ENCODE assay signal across 8 mouse cellular contexts in genomic region chr19:8819596-8820423, GRCm38 (mm10). TPM values are rescaled to one million over a fixed set of nuclear protein-coding genes. Genes with fewer than 3 reads are reported as not detected.
DNase-seq lines count a peak whose midpoint lies in the region; ATAC-seq and TF ChIP-seq lines count a peak whose summit lies in the region.

Gene Hnrnpul2 (plus strand): TSS chr19:8820010.

- peak within 1 kb of the TSS; percentile 83 for H3K4me2 ChIP-seq in heart, embryonic 15.5 days
- H3K4me2 ChIP-seq in liver, embryonic 14.5 days (ENCODE audit: low read depth), result peak within 1 kb of the TSS; percentile 91
- peak within 1 kb of the TSS; percentile 98 for H3K4me2 ChIP-seq in neural tube, embryonic 11.5 days (ENCODE audit: low read depth)
- H3K4me2 ChIP-seq in stomach, postnatal 0 days (replicated peaks; ENCODE audit: low read depth), result peak within 1 kb of the TSS; percentile 74

- H3K4me3 ChIP-seq in forebrain, embryonic 10.5 days, result peak within 1 kb of the TSS; percentile 81
- peak within 1 kb of the TSS; percentile 91 for H3K4me3 ChIP-seq in heart, embryonic 15.5 days
- H3K4me3 ChIP-seq in liver, embryonic 14.5 days (ENCODE audit: insufficient read depth in 1 of 2, low read depth in 2 of 2, low read length in 2 of 2), result peak within 1 kb of the TSS; percentile 90 to 96
- H3K4me3 ChIP-seq in neural tube, embryonic 11.5 days (ENCODE audit: low read depth, low read length), result peak within 1 kb of the TSS; percentile 88
- H3K4me3 ChIP-seq in stomach, postnatal 0 days (ENCODE audit: low read depth, low read length), result peak within 1 kb of the TSS; percentile 99

- ATAC-seq in CD4-positive, CD25-positive, alpha-beta regulatory T cell, adult 4 months, result peak; percentile 83
- peak; percentile 95 for ATAC-seq in heart, embryonic 15.5 days (replicated peaks; ENCODE audit: insufficient number of reproducible peaks, insufficient read depth, low FRiP score, low read depth)
- peak; percentile 91 for ATAC-seq in liver, embryonic 14.5 days (ENCODE audit: insufficient read depth)
- peak; percentile 94 for ATAC-seq in neural tube, embryonic 11.5 days (ENCODE audit: insufficient read depth, low FRiP score, low TSS enrichment)
- ATAC-seq in stomach, postnatal 0 days (ENCODE audit: low FRiP score, low TSS enrichment), result peak; percentile 94

- H3K9me3 ChIP-seq in forebrain, embryonic 10.5 days, result no peaks in the 10 kb centered on the region
- H3K9me3 ChIP-seq in heart, embryonic 15.5 days (replicated peaks), result no peaks in the 10 kb centered on the region
- no peaks in the 10 kb centered on the region for H3K9me3 ChIP-seq in liver, embryonic 14.5 days (ENCODE audit: control insufficient read depth, low read length)
- no peaks in the 10 kb centered on the region for H3K9me3 ChIP-seq in neural tube, embryonic 11.5 days (ENCODE audit: control insufficient read depth, low read length)
- no peaks in the 10 kb centered on the region for H3K9me3 ChIP-seq in stomach, postnatal 0 days (ENCODE audit: control insufficient read depth, low read length)

- no peak; the same call in 1 of the 2 replicates for TF ChIP-seq EP300 in liver, embryonic 14.5 days (IDR thresholded peaks at IDR 0.05; ENCODE audit: low read depth)
- TF ChIP-seq EP300 in stomach, postnatal 0 days (optimal IDR thresholded peaks at IDR 0.05), result no peak

- WGBS in forebrain, embryonic 10.5 days, result under 1% methylated on average over 83 of the region's 83 CpGs
- WGBS in heart, embryonic 15.5 days, result under 1% methylated on average over 81 of the region's 83 CpGs
- WGBS in liver, embryonic 14.5 days (ENCODE audit: insufficient replicate concordance), result under 1% methylated on average over 82 of the region's 83 CpGs
- WGBS in neural tube, embryonic 11.5 days, result under 1% methylated on average over 77 of the region's 83 CpGs
- WGBS in stomach, postnatal 0 days, result 0% methylated on average over 81 of the region's 83 CpGs

- H3K9ac ChIP-seq in heart, embryonic 15.5 days, result peak within 1 kb of the TSS; percentile 95
- peak within 1 kb of the TSS; percentile 98 for H3K9ac ChIP-seq in liver, embryonic 14.5 days (replicated peaks)
- H3K9ac ChIP-seq in neural tube, embryonic 11.5 days (ENCODE audit: low read length), result peak within 1 kb of the TSS; percentile 94
- H3K9ac ChIP-seq in stomach, postnatal 0 days (ENCODE audit: low read length), result peak within 1 kb of the TSS; percentile 96

- H3K4me1 ChIP-seq in forebrain, embryonic 10.5 days, result peaks cover 52% of the 10 kb centered on the region
- peaks cover 37% of the 10 kb centered on the region for H3K4me1 ChIP-seq in heart, embryonic 15.5 days (replicated peaks)
- H3K4me1 ChIP-seq in liver, embryonic 14.5 days (replicated peaks; ENCODE audit: control insufficient read depth in 2 of 2, insufficient read depth in 2 of 2, low read length in 1 of 2), result peaks cover 9 to 25% of the 10 kb centered on the region in 2 experiments
- H3K4me1 ChIP-seq in neural tube, embryonic 11.5 days (ENCODE audit: control insufficient read depth, insufficient read depth, low read length), result peaks cover 30% of the 10 kb centered on the region
- H3K4me1 ChIP-seq in stomach, postnatal 0 days (replicated peaks; ENCODE audit: control insufficient read depth, insufficient read depth), result no peaks in the 10 kb centered on the region

- peaks cover 53% of the 10 kb centered on the region for H3K36me3 ChIP-seq in forebrain, embryonic 10.5 days (replicated peaks)
- peaks cover 28% of the 10 kb centered on the region for H3K36me3 ChIP-seq in heart, embryonic 15.5 days
- peaks cover 48% of the 10 kb centered on the region for H3K36me3 ChIP-seq in liver, embryonic 14.5 days (replicated peaks; ENCODE audit: control insufficient read depth, insufficient read depth, low read depth)
- peaks cover 6% of the 10 kb centered on the region; the same call in 1 of the 2 replicates for H3K36me3 ChIP-seq in neural tube, embryonic 11.5 days (ENCODE audit: control insufficient read depth, insufficient read depth, low read length)
- peaks cover 12% of the 10 kb centered on the region for H3K36me3 ChIP-seq in stomach, postnatal 0 days (ENCODE audit: control insufficient read depth, insufficient read depth, low read length)

- H3K27me3 ChIP-seq in forebrain, embryonic 10.5 days (ENCODE audit: poor library complexity, severe bottlenecking), result no peaks in the 10 kb centered on the region
- H3K27me3 ChIP-seq in heart, embryonic 15.5 days, result no peaks in the 10 kb centered on the region
- no peaks in the 10 kb centered on the region for H3K27me3 ChIP-seq in liver, embryonic 14.5 days (ENCODE audit: control insufficient read depth, insufficient read depth, low read length)
- no peaks in the 10 kb centered on the region for H3K27me3 ChIP-seq in neural tube, embryonic 11.5 days (ENCODE audit: control insufficient read depth, insufficient read depth, low read length)
- H3K27me3 ChIP-seq in stomach, postnatal 0 days (ENCODE audit: control insufficient read depth, insufficient read depth, low read length), result no peaks in the 10 kb centered on the region

- peak; percentile 96 for DNase-seq in c-Kit-positive CD71-negative TER-119-negative erythroid progenitor cells, embryonic 14.5 days (ENCODE audit: low read depth)
- DNase-seq in forebrain, embryonic 10.5 days (ENCODE audit: extremely low spot score, low spot score), result peak; percentile 97
- DNase-seq in kidney, postnatal 25 days, result peak; percentile 99 to 100
- peak; percentile 95 to 97 (median 96) for DNase-seq in liver, embryonic 14.5 days (ENCODE audit: low read depth in 3 of 3, low spot score in 3 of 3)
- DNase-seq in neural tube, embryonic 11.5 days (ENCODE audit: low spot score), result peak; percentile 98
- DNase-seq in stomach, postnatal 0 days (ENCODE audit: low spot score), result peak; percentile 99

- peak; percentile 24; the same call in 1 of the 2 replicates for TF ChIP-seq CTCF in liver, embryonic 14.5 days (IDR thresholded peaks at IDR 0.05; ENCODE audit: low read depth)
- TF ChIP-seq CTCF in stomach, postnatal 0 days (IDR thresholded peaks at IDR 0.05; ENCODE audit: low read depth), result peak; percentile 23; the same call in 1 of the 2 replicates

- H3K27ac ChIP-seq in forebrain, embryonic 10.5 days, result peak within 1 kb of the TSS; percentile 97
- H3K27ac ChIP-seq in heart, embryonic 15.5 days, result peak within 1 kb of the TSS; percentile 99
- peak within 1 kb of the TSS; percentile 86 for H3K27ac ChIP-seq in liver, embryonic 14.5 days
- peak within 1 kb of the TSS; percentile 98 for H3K27ac ChIP-seq in neural tube, embryonic 11.5 days (ENCODE audit: low read depth, low read length)
- H3K27ac ChIP-seq in stomach, postnatal 0 days (replicated peaks), result peak within 1 kb of the TSS; percentile 99

RNA-seq across cellular contexts. Expression of gene Hnrnpul2, which starts in this region (rescaled TPM):
- 1 to 10 TPM; 4.2 to 6.9 TPM for polyA plus RNA-seq in CD4-positive, CD25-positive, alpha-beta regulatory T cell, adult 4 months (2017; shearing (Covaris generic))
- polyA plus RNA-seq in forebrain, embryonic 10.5 days (2016; fragmentation: Nextera tagmentation; extraction: Ambion mirVana), result 4.9 and 5.4 TPM in 2 replicates
- polyA plus RNA-seq in heart, embryonic 15.5 days (2015; fragmentation: Nextera tagmentation; extraction: Ambion mirVana), result 2.6 and 3.1 TPM in 2 replicates
- 20.5 and 39.5 TPM in 2 replicates for polyA plus RNA-seq in liver, embryonic 14.5 days (2012; rRNA removed)
- polyA plus RNA-seq in liver, embryonic 14.5 days (2014; fragmentation: Nextera tagmentation; extraction: Ambion mirVana), result 2.8 TPM in 2 replicates
- polyA plus RNA-seq in neural tube, embryonic 11.5 days (2014; fragmentation: Nextera tagmentation; extraction: Ambion mirVana), result 5.7 and 6.1 TPM in 2 replicates
- polyA plus RNA-seq in stomach, postnatal 0 days (2015; fragmentation: Nextera tagmentation; extraction: Ambion mirVana), result 3.6 and 3.9 TPM in 2 replicates

Comparison
In these comparisons a context has a peak if more than half of its experiments do, and no peak if none do; other contexts are left out.
1. Peak in every context shown above with its lines: DNase-seq, ATAC-seq, H3K4me3 ChIP-seq and H3K27ac ChIP-seq.